Mouse (Mus musculus): ENCODE measurements around the gene Slc45a1. TPM values are rescaled to one million over a fixed set of nuclear protein-coding genes. Genes with fewer than 3 reads are reported as not detected.

Slc45a1 gene
- polyA plus RNA-seq, 1 experiment: 0.21 TPM

- H3K4me1 ChIP-seq (ENCODE audit: control insufficient read depth, insufficient read depth, low read length): no peaks in the 10 kb centered on the region
- H3K27ac ChIP-seq (ENCODE audit: insufficient read depth, low read depth, low read length): no peak overlapping the region
- no peak overlapping the region for H3K4me3 ChIP-seq (ENCODE audit: insufficient read depth, low read length)
- no peak for TF ChIP-seq POLR2A (IDR thresholded peaks at IDR 0.05; ENCODE audit: borderline replicate concordance, low read depth, low read length)
- TF ChIP-seq CTCF (IDR thresholded peaks at IDR 0.05; ENCODE audit: low read depth, low read length): peak; percentile 85
Observed at GRCm38 (mm10) chr4:150625951-150626732, 25.8 kb downstream of the Slc45a1 start.

- Histone ChIP-seq H3K4me1 (ENCODE audit: control insufficient read depth, insufficient read depth, low read length) (no peaks in the 10 kb centered on the region), H3K27ac (ENCODE audit: insufficient read depth, low read depth, low read length) (no peak overlapping the region), H3K4me3 (ENCODE audit: insufficient read depth, low read length) (no peak overlapping the region)
- TF ChIP-seq CTCF (IDR thresholded peaks at IDR 0.05; ENCODE audit: low read depth, low read length): peak; percentile 53
- TF ChIP-seq POLR2A (IDR thresholded peaks at IDR 0.05; ENCODE audit: borderline replicate concordance, low read depth, low read length): no peak
Observed at GRCm38 (mm10) chr4:150625425-150625824, 26.5 kb downstream of the Slc45a1 start.

GRCm38 (mm10) chr4:150624933-150625332 lies 27.0 kb downstream of the Slc45a1 start:
- TF ChIP-seq CTCF (IDR thresholded peaks at IDR 0.05; ENCODE audit: low read depth, low read length) (no peak), POLR2A (IDR thresholded peaks at IDR 0.05; ENCODE audit: borderline replicate concordance, low read depth, low read length) (no peak)
- Histone ChIP-seq H3K4me1 (ENCODE audit: control insufficient read depth, insufficient read depth, low read length) (no peaks in the 10 kb centered on the region), H3K27ac (ENCODE audit: insufficient read depth, low read depth, low read length) (no peak overlapping the region), H3K4me3 (ENCODE audit: insufficient read depth, low read length) (no peak overlapping the region)

GRCm38 (mm10) chr4:150624214-150624823 lies 27.7 kb downstream of the Slc45a1 start:
- Histone ChIP-seq H3K4me3 (ENCODE audit: insufficient read depth, low read length) (no peak overlapping the region), H3K27ac (ENCODE audit: insufficient read depth, low read depth, low read length) (no peak overlapping the region), H3K4me1 (ENCODE audit: control insufficient read depth, insufficient read depth, low read length) (no peaks in the 10 kb centered on the region)
- no peak for TF ChIP-seq CTCF (IDR thresholded peaks at IDR 0.05; ENCODE audit: low read depth, low read length)
- no peak for TF ChIP-seq POLR2A (IDR thresholded peaks at IDR 0.05; ENCODE audit: borderline replicate concordance, low read depth, low read length)

GRCm38 (mm10) chr4:150622641-150623040 lies 29.3 kb downstream of the Slc45a1 start:
- no peak overlapping the region for H3K4me3 ChIP-seq (ENCODE audit: insufficient read depth, low read length)
- H3K4me1 ChIP-seq (ENCODE audit: control insufficient read depth, insufficient read depth, low read length): no peaks in the 10 kb centered on the region
- TF ChIP-seq CTCF (IDR thresholded peaks at IDR 0.05; ENCODE audit: low read depth, low read length): no peak
- no peak for TF ChIP-seq POLR2A (IDR thresholded peaks at IDR 0.05; ENCODE audit: borderline replicate concordance, low read depth, low read length)
- no peak overlapping the region for H3K27ac ChIP-seq (ENCODE audit: insufficient read depth, low read depth, low read length)

GRCm38 (mm10) chr4:150619011-150619410 lies 33.0 kb downstream of the Slc45a1 start:
- Histone ChIP-seq H3K4me1 (ENCODE audit: control insufficient read depth, insufficient read depth, low read length) (no peaks in the 10 kb centered on the region), H3K4me3 (ENCODE audit: insufficient read depth, low read length) (no peak overlapping the region)
- TF ChIP-seq CTCF (IDR thresholded peaks at IDR 0.05; ENCODE audit: low read depth, low read length): no peak
- TF ChIP-seq POLR2A (IDR thresholded peaks at IDR 0.05; ENCODE audit: borderline replicate concordance, low read depth, low read length): no peak

GRCm38 (mm10) chr4:150616841-150617240 lies 35.1 kb downstream of the Slc45a1 start:
- Histone ChIP-seq H3K4me1 (ENCODE audit: control insufficient read depth, insufficient read depth, low read length) (no peaks in the 10 kb centered on the region), H3K27ac (ENCODE audit: insufficient read depth, low read depth, low read length) (no peak overlapping the region), H3K4me3 (ENCODE audit: insufficient read depth, low read length) (no peak overlapping the region)
- TF ChIP-seq POLR2A (IDR thresholded peaks at IDR 0.05; ENCODE audit: borderline replicate concordance, low read depth, low read length): no peak
- no peak for TF ChIP-seq CTCF (IDR thresholded peaks at IDR 0.05; ENCODE audit: low read depth, low read length)

More at GRCm38 (mm10) chr4:150619011-150619410, 33.0 kb downstream of the Slc45a1 start:
- H3K27ac ChIP-seq (ENCODE audit: insufficient read depth, low read depth, low read length): no peak overlapping the region

- Histone ChIP-seq H3K27ac (ENCODE audit: insufficient read depth, low read depth, low read length) (no peak overlapping the region), H3K4me3 (ENCODE audit: insufficient read depth, low read length) (no peak overlapping the region), H3K4me1 (ENCODE audit: control insufficient read depth, insufficient read depth, low read length) (no peaks in the 10 kb centered on the region)
- TF ChIP-seq POLR2A (IDR thresholded peaks at IDR 0.05; ENCODE audit: borderline replicate concordance, low read depth, low read length): no peak
- no peak for TF ChIP-seq CTCF (IDR thresholded peaks at IDR 0.05; ENCODE audit: low read depth, low read length)
Observed at GRCm38 (mm10) chr4:150616029-150616420, 35.9 kb downstream of the Slc45a1 start.

GRCm38 (mm10) chr4:150615251-150616028 lies 36.5 kb downstream of the Slc45a1 start:
- TF ChIP-seq POLR2A (IDR thresholded peaks at IDR 0.05; ENCODE audit: borderline replicate concordance, low read depth, low read length) (no peak), CTCF (IDR thresholded peaks at IDR 0.05; ENCODE audit: low read depth, low read length) (no peak)
- Histone ChIP-seq H3K27ac (ENCODE audit: insufficient read depth, low read depth, low read length) (no peak overlapping the region), H3K4me1 (ENCODE audit: control insufficient read depth, insufficient read depth, low read length) (no peaks in the 10 kb centered on the region), H3K4me3 (ENCODE audit: insufficient read depth, low read length) (no peak overlapping the region)

Data from bone marrow macrophage, adult 2 months (primary cell).